Mouse (Mus musculus) brown adipose tissue, adult 24 weeks (tissue): ENCODE results near the gene Moxd2. TPM values are rescaled to one million over a fixed set of nuclear protein-coding genes. Genes with fewer than 3 reads are reported as not detected.

Experiments used
- H3K27ac ChIP-seq: fragments of 200-500 bp; replicated peaks from 2 replicates; pipeline ENCODE4 v1.5.1; 2012; ENCODE audit warnings: low read depth, mild to moderate bottlenecking, low read length
- H3K4me1 ChIP-seq: fragments of 200-500 bp; 2 replicates; pipeline ENCODE4 v1.6.1; 2012; ENCODE audit warnings: low read length, mixed read lengths; ENCODE audit not compliant: control insufficient read depth, insufficient read depth, insufficient read length
- H3K4me3 ChIP-seq: fragments of 200-500 bp; 2 replicates; pipeline ENCODE4 v1.5.1; 2012; ENCODE audit warnings: low read depth, mild to moderate bottlenecking, low read length, moderate library complexity; ENCODE audit not compliant: insufficient read depth
- polyA plus RNA-seq: library from polyadenylated mRNA; stranded (reverse); fragments of >200 nt; gene quantifications from 2 replicates; pipeline ENCODE4 v1.2.4, GENCODE M21; 2012; ENCODE audit not compliant: missing spikeins, insufficient read depth, insufficient read length

Moxd2 gene
- not detected in 2 replicates for polyA plus RNA-seq

- no peak within 1 kb of the TSS for H3K4me3 ChIP-seq
- H3K27ac ChIP-seq, result no peak within 1 kb of the TSS
- no peaks in the 10 kb centered on the region for H3K4me1 ChIP-seq
Measured at GRCm38 (mm10) chr6:40887394-40887793, at the start of gene Moxd2. Gene Moxd2, minus strand, starts transcription at chr6:40887494.

- Histone ChIP-seq H3K4me3 (no peak overlapping the region), H3K4me1 (no peaks in the 10 kb centered on the region), H3K27ac (no peak overlapping the region)
Measured at GRCm38 (mm10) chr6:40919954-40920353, 32.7 kb upstream of the Moxd2 start.

GRCm38 (mm10) chr6:40900287-40900686, 13.0 kb upstream of the Moxd2 start, which contains the start of gene Prss58:
Gene Prss58, minus strand, starts transcription at chr6:40900387.
- Histone ChIP-seq H3K27ac (no peak within 1 kb of the TSS), H3K4me3 (no peak within 1 kb of the TSS), H3K4me1 (no peaks in the 10 kb centered on the region)

DNA sequence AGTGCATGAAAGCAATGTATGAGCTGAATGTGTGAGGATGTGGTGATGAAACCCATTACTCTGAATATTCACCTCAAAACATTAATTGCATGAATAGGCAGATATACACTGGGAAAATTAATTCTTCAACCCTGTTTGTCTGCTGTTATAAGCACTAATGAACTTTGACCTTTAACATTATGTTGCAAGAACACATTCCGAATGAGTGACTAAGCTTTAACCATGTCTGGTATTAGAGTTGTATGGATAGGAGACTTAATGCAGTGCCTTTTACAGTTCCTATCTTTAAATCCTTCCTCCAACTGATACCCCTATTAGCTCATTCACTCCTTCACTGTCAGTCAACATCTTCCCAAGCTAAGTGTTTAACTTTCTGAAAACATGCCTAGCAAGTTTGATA, 7.4 kb upstream of the Moxd2 start:
- Histone ChIP-seq H3K4me1 (no peaks in the 10 kb centered on the region; the same call in 1 of the 2 replicates), H3K27ac (no peak overlapping the region), H3K4me3 (no peak overlapping the region)

- H3K27ac ChIP-seq, result no peak overlapping the region
- no peaks in the 10 kb centered on the region; the same call in 1 of the 2 replicates for H3K4me1 ChIP-seq
Measured at GRCm38 (mm10) chr6:40893577-40893976, 6.3 kb upstream of the Moxd2 start.

DNA sequence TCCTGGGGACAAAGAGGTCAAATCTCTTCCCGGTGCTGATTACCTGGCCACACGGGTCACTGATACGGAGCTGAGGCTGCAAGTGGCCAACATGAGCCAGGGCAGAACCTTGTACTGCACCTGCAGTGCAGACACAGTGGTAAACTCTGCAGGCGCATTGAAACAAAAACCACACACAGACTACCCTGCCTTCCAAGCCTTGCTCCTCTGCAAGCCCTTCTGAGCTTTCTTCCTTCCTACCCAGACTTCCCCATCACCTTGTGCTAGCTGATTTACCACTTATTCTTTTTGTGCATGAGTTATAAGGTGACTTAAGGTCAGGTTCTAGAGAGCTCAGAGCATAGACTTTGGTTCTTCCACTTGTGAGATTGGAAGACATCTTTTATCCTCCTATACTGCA, 4.5 kb upstream of the Moxd2 start:
- Histone ChIP-seq H3K27ac (no peak overlapping the region), H3K4me3 (no peak overlapping the region), H3K4me1 (no peaks in the 10 kb centered on the region; the same call in 1 of the 2 replicates)

More at GRCm38 (mm10) chr6:40893577-40893976, 6.3 kb upstream of the Moxd2 start:
- H3K4me3 ChIP-seq, result no peak overlapping the region

DNA sequence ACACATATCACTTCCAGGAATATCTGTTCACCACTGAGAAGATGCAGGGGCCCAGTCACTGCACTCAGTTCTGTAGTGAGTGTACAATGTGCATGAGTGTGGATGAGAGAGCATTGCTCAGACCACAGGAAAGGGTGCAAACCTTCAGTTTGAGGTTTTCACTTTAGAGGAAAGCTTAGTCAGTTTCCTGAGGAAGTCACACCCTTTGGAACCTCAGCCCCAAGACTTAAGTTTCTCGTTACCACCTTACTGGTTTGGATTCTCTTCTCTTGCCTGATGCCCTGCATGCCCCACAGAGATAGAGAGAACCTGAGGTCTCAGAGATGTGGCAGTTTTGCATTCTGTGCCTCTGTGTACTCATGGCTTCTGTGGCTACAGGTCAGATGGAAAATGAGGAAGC, 3.7 kb upstream of the Moxd2 start:
- H3K4me1 ChIP-seq, result no peaks in the 10 kb centered on the region; the same call in 1 of the 2 replicates
- no peak overlapping the region for H3K27ac ChIP-seq
- H3K4me3 ChIP-seq, result no peak overlapping the region

DNA sequence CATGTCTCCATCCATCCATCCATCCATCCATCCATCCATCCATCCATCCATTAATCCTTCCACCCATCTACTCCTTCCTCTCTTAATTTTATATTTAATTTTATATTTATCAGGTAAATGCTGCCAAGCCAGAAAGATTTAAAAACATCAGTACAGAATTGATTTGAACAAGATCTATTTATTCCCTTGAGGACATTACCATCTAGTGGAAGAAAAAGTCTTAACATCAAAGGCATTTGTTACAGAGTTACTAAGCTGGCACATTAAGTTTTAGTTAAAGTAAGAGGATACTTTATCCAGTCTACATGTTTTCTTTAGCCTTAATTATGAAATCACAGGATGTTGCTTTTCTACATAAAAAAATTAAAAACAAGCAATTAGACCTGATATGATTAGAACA, 42.0 kb downstream of the Moxd2 start:
- no peak overlapping the region for H3K4me3 ChIP-seq
- no peaks in the 10 kb centered on the region for H3K4me1 ChIP-seq

More for the DNA sequence above, 42.0 kb downstream of the Moxd2 start:
- H3K27ac ChIP-seq, result no peak overlapping the region

Other genes starting within 250 kb of the Moxd2 start
- not detected in 2 replicates for gene Prss58, start 12.9 kb upstream of the Moxd2 start, polyA plus RNA-seq
- not detected in 2 replicates for gene 1700074P13Rik, start 53.1 kb upstream of the Moxd2 start, polyA plus RNA-seq
- not detected in 2 replicates for gene Gm4744, start 64.4 kb upstream of the Moxd2 start, polyA plus RNA-seq
- not detected in 2 replicates for gene 1810009J06Rik, start 77.3 kb upstream of the Moxd2 start, polyA plus RNA-seq
- gene Gm2663, start 112.0 kb upstream of the Moxd2 start, polyA plus RNA-seq, result not detected in 2 replicates
- gene 2210010C04Rik, start 148.0 kb upstream of the Moxd2 start, polyA plus RNA-seq, result not detected in 2 replicates